In genomic region chr11:75756687-75757086, GRCm38 (mm10) we compare ENCODE assay signal across 30 mouse cellular contexts. TPM values are rescaled to one million over a fixed set of nuclear protein-coding genes. Genes with fewer than 3 reads are reported as not detected.
DNase-seq lines count a peak whose midpoint lies in the region; ATAC-seq and TF ChIP-seq lines count a peak whose summit lies in the region.
"Had no signal": no experiment of that assay in that cellular context is flagged by ENCODE, and none has a peak within 500 bp of the region (broad histone marks: within the 10 kb centered on the region; RNA-seq: fewer than 3 reads in every experiment).

No protein-coding gene starts in this region.

- H3K27me3 ChIP-seq in hindbrain, embryonic 11.5 days (ENCODE audit: control insufficient read depth, insufficient read depth, low read length): no peaks in the 10 kb centered on the region
- H3K27me3 ChIP-seq: CH12.LX; liver, embryonic 12.5 days; neural tube, embryonic 15.5 days had no signal

- intact Hi-C loops in gastrocnemius, adult 2 months (cut with DNase I): loop anchor here (5.0 kb wide), 1 partner anchor 39 kb away; no protein-coding TSS in a partner anchor
- intact Hi-C loops in gastrocnemius, postnatal 14 days (cut with DNase I; ENCODE audit: low total_unique reads): no loop called here

- ATAC-seq in hindbrain, embryonic 11.5 days (ENCODE audit: low FRiP score): no peak
- ATAC-seq: forebrain, embryonic 16.5 days; hindbrain, embryonic 16.5 days; liver, embryonic 12.5 days; liver, postnatal 0 days had no signal

- no peaks in the 10 kb centered on the region for H3K4me1 ChIP-seq in hindbrain, embryonic 11.5 days (replicated peaks; ENCODE audit: control insufficient read depth, insufficient read depth, low read length)
- H3K4me1 ChIP-seq: hindbrain, embryonic 10.5 days; liver, embryonic 12.5 days had no signal

- no peak overlapping the region for H3K4me3 ChIP-seq in gastrocnemius, adult 2 months
- H3K4me3 ChIP-seq in hindbrain, embryonic 11.5 days (ENCODE audit: low read depth, low read length): no peak overlapping the region
- H3K4me3 ChIP-seq: erythroblast, embryonic 14.5 days; hindbrain, embryonic 10.5 days; left cerebral cortex, adult 2 months; liver, embryonic 12.5 days; neural tube, embryonic 15.5 days had no signal

- H3K9me3 ChIP-seq in hindbrain, embryonic 11.5 days (ENCODE audit: control insufficient read depth, low read length): no peaks in the 10 kb centered on the region
- H3K9me3 ChIP-seq: hindbrain, embryonic 10.5 days; liver, embryonic 12.5 days; neural tube, embryonic 15.5 days had no signal

- H3K36me3 ChIP-seq in hindbrain, embryonic 11.5 days (ENCODE audit: control insufficient read depth, insufficient read depth, low read length): 0 out of 2 replicates have a peak, but pooled peaks cover 9% of the 10 kb centered on the region

- WGBS in hindbrain, embryonic 11.5 days: 94% methylated on average over 8 of the region's 8 CpGs

- H3K27ac ChIP-seq in gastrocnemius, adult 2 months: peak overlapping the region; percentile 82; the same call in 1 of the 2 replicates
- no peak overlapping the region for H3K27ac ChIP-seq in hindbrain, embryonic 11.5 days (ENCODE audit: low read depth, low read length)
- H3K27ac ChIP-seq: hindbrain, embryonic 10.5 days; left cerebral cortex, adult 2 months; liver, embryonic 12.5 days; macrophage; neural tube, embryonic 15.5 days had no signal

- DNase-seq in gastrocnemius, adult 2 months: peak; percentile 7
- no peak for DNase-seq in gastrocnemius, postnatal 14 days
- peak; percentile 25 for DNase-seq in thymus, postnatal 25 days
- DNase-seq in thymus, adult 18-20 months: no peak
- peak; percentile 71 for DNase-seq in induced T-regulatory cell, adult 2 months (ENCODE audit: low read depth)
- DNase-seq in lung, postnatal 14 days: no peak
- no peak for DNase-seq in hindbrain, embryonic 11.5 days (ENCODE audit: low spot score)
- no peak for DNase-seq in adrenal gland, postnatal 36 days
- DNase-seq: adrenal gland, postnatal 10 days; cerebellum, adult 11 months; cerebellum, adult 9-10 months; gastrocnemius, postnatal 10 days; heart, postnatal 14 days; kidney, adult 11 months; kidney, postnatal 14 days; liver, postnatal 0 days; midbrain, embryonic 14.5 days; retina, postnatal 1 day; right cerebral cortex, postnatal 25 days had no signal

- H3K9ac ChIP-seq in hindbrain, embryonic 11.5 days (ENCODE audit: low read depth, low read length): no peak overlapping the region
- H3K9ac ChIP-seq: liver, embryonic 12.5 days; liver, postnatal 0 days; neural tube, embryonic 15.5 days had no signal

- TF ChIP-seq CTCF in gastrocnemius, adult 2 months (IDR thresholded peaks at IDR 0.05): no peak

- H3K4me2 ChIP-seq in hindbrain, embryonic 11.5 days (replicated peaks; ENCODE audit: low read depth, low read length): no peak overlapping the region
- H3K4me2 ChIP-seq: liver, embryonic 12.5 days; neural tube, embryonic 15.5 days had no signal

RNA-seq across cellular contexts. Expression of gene Ywhae, which starts 24.0 kb away (rescaled TPM):
- total RNA-seq in gastrocnemius, adult 2 months (2021): 100 to 1,000 TPM; 545 to 577 TPM
- total RNA-seq in gastrocnemius, postnatal 14 days (2021): 100 to 1,000 TPM; 633 to 674 TPM
- 1,626 and 1,696 TPM in 2 replicates for polyA plus RNA-seq in hindbrain, embryonic 11.5 days (2014; fragmentation: Nextera tagmentation; extraction: Ambion mirVana)
- 100 to 1,000 TPM; 594 to 617 TPM for total RNA-seq in adrenal gland, postnatal 36 days (2021)

RNA-seq across cellular contexts. Expression of gene Doc2b, which starts 39.2 kb away (rescaled TPM):
- total RNA-seq in gastrocnemius, adult 2 months (2021): 1 to 10 TPM; 1.0 to 1.4 TPM
- total RNA-seq in gastrocnemius, postnatal 14 days (2021): 1 to 10 TPM in 1 of 2 experiments, under 1 TPM in 1; 0.53 to 1.8 TPM
- polyA plus RNA-seq in hindbrain, embryonic 11.5 days (2014; fragmentation: Nextera tagmentation; extraction: Ambion mirVana): 0.24 and 0.62 TPM in 2 replicates
- 10 to 100 TPM; 14.1 to 17.5 TPM for total RNA-seq in adrenal gland, postnatal 36 days (2021)
- total RNA-seq: CH12.LX; granulocyte monocyte progenitor cell, adult 5-6 weeks; monocyte, adult 5-6 weeks had no signal
- polyA plus RNA-seq: erythroblast, embryonic 14.5 days; liver, postnatal 0 days; macrophage had no signal

Comparison
In these comparisons a context has a peak if more than half of its experiments do, and no peak if none do; other contexts are left out.
1. DNase-seq: peak in gastrocnemius, adult 2 months (single experiment), thymus, postnatal 25 days (single experiment) and induced T-regulatory cell, adult 2 months (single experiment); none in gastrocnemius, postnatal 14 days (single experiment), thymus, adult 18-20 months (0 of 2), lung, postnatal 14 days (single experiment), hindbrain, embryonic 11.5 days (single experiment) and adrenal gland, postnatal 36 days (0 of 2).
2. RNA of gene Doc2b, which starts 39.2 kb away (total RNA-seq): 14.1 to 17.5 TPM in adrenal gland, postnatal 36 days; 0.53 to 1.8 TPM in gastrocnemius, postnatal 14 days and 1.0 to 1.4 TPM in gastrocnemius, adult 2 months; every median in the first group is over 4 times any median in the second.